Mouse (Mus musculus): Measurements from ENCODE around the gene Klk1b26. TPM values are rescaled to one million over a fixed set of nuclear protein-coding genes. Genes with fewer than 3 reads are reported as not detected.
"Not testable (repeated sequence)": the region's sequence is repeated elsewhere in the genome, so short reads cannot be mapped to it uniquely, and the experiment has no call there.

The Klk1b26 gene
- not detected in 2 replicates for polyA plus RNA-seq (2015; fragmentation: Nextera tagmentation; extraction: Ambion mirVana)

DNA sequence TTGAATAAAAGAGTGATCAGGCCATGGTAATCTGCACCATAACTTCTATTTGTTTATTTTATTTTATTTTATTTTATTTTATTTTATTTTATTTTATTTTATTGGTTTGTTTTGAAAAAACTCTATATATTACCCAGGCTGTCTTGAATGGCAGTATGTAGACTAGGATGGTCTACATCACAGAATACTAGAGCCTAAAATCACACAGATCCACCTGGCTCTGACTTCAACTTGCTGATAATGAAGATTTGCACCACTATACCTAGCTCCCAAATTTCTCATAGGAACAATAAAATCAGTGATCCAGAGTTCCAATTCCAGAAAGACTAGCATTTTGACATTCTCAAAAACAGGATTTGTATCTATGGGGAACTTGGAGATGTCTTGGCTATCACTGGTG lies at the start of gene Klk1b26:
Gene Klk1b26 (plus strand): TSS at position 301 of the 400 bp plus-strand sequence.
- not testable (repeated sequence) for H3K4me3 ChIP-seq (replicated peaks; ENCODE audit: low read depth, low read length); H3K9ac ChIP-seq (ENCODE audit: low read depth, low read length); DNase-seq (ENCODE audit: low spot score); ATAC-seq (replicated peaks; ENCODE audit: low FRiP score, low read depth); H3K4me2 ChIP-seq (ENCODE audit: low read length); H3K27me3 ChIP-seq (ENCODE audit: insufficient read depth, low read length); H3K9me3 ChIP-seq (replicated peaks; ENCODE audit: low read length); H3K27ac ChIP-seq; H3K36me3 ChIP-seq (ENCODE audit: insufficient read depth, low read length); H3K4me1 ChIP-seq (replicated peaks; ENCODE audit: insufficient read depth, low read length)

DNA sequence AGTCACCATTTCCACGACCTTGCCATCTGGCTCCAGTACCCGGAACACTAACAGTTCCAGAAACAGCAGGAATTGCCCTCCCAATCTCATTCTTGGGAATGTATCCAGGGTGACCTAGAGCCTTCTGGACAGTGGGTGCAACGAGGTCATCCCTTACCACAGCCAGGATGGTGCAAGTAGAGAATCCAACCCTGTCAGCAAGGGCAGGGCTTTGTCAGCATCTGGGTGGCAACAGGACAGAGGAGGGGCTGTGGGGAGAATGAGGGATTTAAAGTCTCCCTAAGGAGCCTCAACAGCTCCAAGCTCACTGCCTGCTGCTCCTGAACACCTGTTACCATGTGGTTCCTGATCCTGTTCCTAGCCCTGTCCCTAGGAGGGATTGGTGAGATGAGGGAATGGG lies 45.5 kb upstream of the Klk1b26 start, which contains the start of gene Klk1b1:
Gene Klk1b1 (plus strand): TSS at position 301 of the 400 bp plus-strand sequence.
- 65% methylated on average over 3 of the region's 3 CpGs for WGBS
- H3K36me3 ChIP-seq (ENCODE audit: insufficient read depth, low read length), result no peaks in the 10 kb centered on the region
- no peak for TF ChIP-seq CTCF (IDR thresholded peaks at IDR 0.05; ENCODE audit: low read depth)
- H3K4me1 ChIP-seq (replicated peaks; ENCODE audit: insufficient read depth, low read length), result no peaks in the 10 kb centered on the region
- no peak within 1 kb of the TSS for H3K4me3 ChIP-seq (replicated peaks; ENCODE audit: low read depth, low read length)
- no peak within 1 kb of the TSS for H3K4me2 ChIP-seq (ENCODE audit: low read length)
- no peak within 1 kb of the TSS for H3K9ac ChIP-seq (ENCODE audit: low read depth, low read length)
- DNase-seq (ENCODE audit: low spot score) (no peak), ATAC-seq (replicated peaks; ENCODE audit: low FRiP score, low read depth) (no peak)
- no peaks in the 10 kb centered on the region for H3K27me3 ChIP-seq (ENCODE audit: insufficient read depth, low read length)
- no peak within 1 kb of the TSS for H3K27ac ChIP-seq
- H3K9me3 ChIP-seq (replicated peaks; ENCODE audit: low read length), result no peaks in the 10 kb centered on the region

DNA sequence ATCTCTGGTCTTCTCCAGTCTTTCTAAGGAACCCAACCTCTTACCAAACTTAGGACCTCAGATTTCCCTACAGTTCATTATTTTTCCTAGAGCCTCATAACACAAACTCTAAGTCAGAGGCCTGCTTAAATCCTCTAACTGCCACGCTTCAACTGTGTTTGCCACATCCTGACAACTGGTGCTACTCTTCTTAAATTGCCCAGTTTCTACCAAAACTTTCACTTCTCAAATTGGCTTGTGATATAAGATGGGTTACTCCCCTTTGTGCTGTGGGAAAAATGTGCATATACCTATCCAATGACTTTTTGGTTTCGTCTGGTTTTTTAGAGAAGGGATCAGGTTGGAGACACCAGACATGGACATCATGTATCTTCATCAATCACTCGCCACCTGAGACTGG lies 44.9 kb upstream of the Klk1b26 start:
- Histone ChIP-seq H3K27me3 (ENCODE audit: insufficient read depth, low read length) (no peaks in the 10 kb centered on the region), H3K9ac (ENCODE audit: low read depth, low read length) (no peak overlapping the region), H3K4me1 (replicated peaks; ENCODE audit: insufficient read depth, low read length) (no peaks in the 10 kb centered on the region), H3K4me2 (ENCODE audit: low read length) (no peak overlapping the region), H3K4me3 (replicated peaks; ENCODE audit: low read depth, low read length) (no peak overlapping the region), H3K9me3 (replicated peaks; ENCODE audit: low read length) (no peaks in the 10 kb centered on the region), H3K27ac (no peak overlapping the region), H3K36me3 (ENCODE audit: insufficient read depth, low read length) (no peaks in the 10 kb centered on the region)
- DNase-seq (ENCODE audit: low spot score) (no peak), ATAC-seq (replicated peaks; ENCODE audit: low FRiP score, low read depth) (no peak)
- WGBS, result 75% methylated on average over 3 of the region's 3 CpGs
- TF ChIP-seq CTCF (IDR thresholded peaks at IDR 0.05; ENCODE audit: low read depth), result no peak

DNA sequence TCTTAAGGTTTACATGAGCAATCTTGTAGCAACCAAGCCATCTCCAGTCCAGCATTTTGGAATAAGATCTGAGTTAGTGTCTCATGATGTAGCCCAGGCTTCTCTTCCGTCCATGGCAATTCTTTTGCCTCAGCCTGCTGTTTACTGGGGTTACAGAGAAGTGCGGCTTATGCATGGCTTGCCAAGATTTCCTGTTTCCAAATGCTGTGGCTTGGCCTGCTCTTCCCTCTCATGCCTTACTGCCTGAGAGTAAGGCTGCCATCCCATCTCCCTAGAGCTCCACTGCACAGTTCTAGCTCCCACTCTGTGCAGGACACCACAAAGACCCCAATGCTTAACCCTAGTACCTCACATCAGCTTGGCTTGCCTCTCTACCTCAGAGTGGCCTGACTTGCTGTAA lies 44.4 kb upstream of the Klk1b26 start:
- H3K36me3 ChIP-seq (ENCODE audit: insufficient read depth, low read length), result no peaks in the 10 kb centered on the region
- no peak overlapping the region for H3K9ac ChIP-seq (ENCODE audit: low read depth, low read length)
- H3K27ac ChIP-seq, result no peak overlapping the region
- no peak overlapping the region for H3K4me3 ChIP-seq (replicated peaks; ENCODE audit: low read depth, low read length)
- no peaks in the 10 kb centered on the region for H3K4me1 ChIP-seq (replicated peaks; ENCODE audit: insufficient read depth, low read length)
- DNase-seq (ENCODE audit: low spot score) (no peak), ATAC-seq (replicated peaks; ENCODE audit: low FRiP score, low read depth) (no peak)
- 87% methylated on average over 2 of the region's 2 CpGs for WGBS
- TF ChIP-seq CTCF (IDR thresholded peaks at IDR 0.05; ENCODE audit: low read depth), result no peak
- H3K27me3 ChIP-seq (ENCODE audit: insufficient read depth, low read length), result no peaks in the 10 kb centered on the region
- no peaks in the 10 kb centered on the region for H3K9me3 ChIP-seq (replicated peaks; ENCODE audit: low read length)
- no peak overlapping the region for H3K4me2 ChIP-seq (ENCODE audit: low read length)

DNA sequence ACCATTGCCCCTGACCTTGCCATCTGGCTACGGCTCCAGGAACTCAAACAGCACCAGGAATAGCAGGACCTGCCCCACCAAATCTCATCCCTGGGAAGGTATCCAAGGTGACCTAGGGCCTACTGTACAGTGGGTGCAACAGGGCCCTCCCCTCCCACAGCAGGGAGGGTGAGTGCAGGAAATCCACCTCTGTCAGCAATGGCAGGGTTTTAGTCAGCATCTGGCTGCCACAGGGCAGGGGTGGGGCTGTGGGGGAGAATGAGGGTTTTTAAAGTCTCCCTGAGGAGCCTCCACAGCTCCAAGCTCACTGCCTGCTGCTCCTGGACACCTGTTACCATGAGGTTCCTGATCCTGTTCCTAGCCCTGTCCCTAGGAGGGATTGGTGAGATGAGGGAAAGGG lies 36.2 kb upstream of the Klk1b26 start, which contains the start of gene Klk1b9:
Gene Klk1b9 (plus strand): TSS at position 301 of the 400 bp plus-strand sequence.
- 77% methylated on average over 1 of the region's 1 CpGs for WGBS
- H3K36me3 ChIP-seq (ENCODE audit: insufficient read depth, low read length); H3K4me1 ChIP-seq (replicated peaks; ENCODE audit: insufficient read depth, low read length); H3K27me3 ChIP-seq (ENCODE audit: insufficient read depth, low read length); H3K9ac ChIP-seq (ENCODE audit: low read depth, low read length); DNase-seq (ENCODE audit: low spot score); H3K27ac ChIP-seq; ATAC-seq (replicated peaks; ENCODE audit: low FRiP score, low read depth); H3K9me3 ChIP-seq (replicated peaks; ENCODE audit: low read length); H3K4me2 ChIP-seq (ENCODE audit: low read length); H3K4me3 ChIP-seq (replicated peaks; ENCODE audit: low read depth, low read length): not testable (repeated sequence)

DNA sequence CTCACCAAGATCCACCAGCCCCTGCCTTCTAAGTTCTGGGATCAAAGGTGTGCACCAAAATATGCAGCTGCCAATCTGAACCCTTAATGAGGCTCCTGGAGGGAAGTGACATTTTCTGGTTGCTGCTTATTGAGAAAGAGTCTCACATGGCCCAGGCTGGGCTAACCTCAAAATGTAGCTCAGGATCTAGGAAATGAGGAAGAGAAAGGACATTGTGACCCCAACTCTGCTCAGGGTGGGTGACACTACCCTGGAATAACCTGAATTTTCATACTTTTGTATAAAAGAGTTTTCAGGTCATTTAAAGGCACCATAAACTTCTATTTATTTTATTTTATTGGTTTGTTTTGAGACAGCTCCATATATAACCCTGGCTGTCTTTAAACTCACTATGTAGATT lies 26.3 kb upstream of the Klk1b26 start:
- no peak overlapping the region for H3K4me2 ChIP-seq (ENCODE audit: low read length)
- H3K4me1 ChIP-seq (replicated peaks; ENCODE audit: insufficient read depth, low read length), result no peaks in the 10 kb centered on the region
- no peak overlapping the region for H3K27ac ChIP-seq
- H3K27me3 ChIP-seq (ENCODE audit: insufficient read depth, low read length), result no peaks in the 10 kb centered on the region
- H3K4me3 ChIP-seq (replicated peaks; ENCODE audit: low read depth, low read length), result no peak overlapping the region
- H3K9ac ChIP-seq (ENCODE audit: low read depth, low read length), result no peak overlapping the region
- no peaks in the 10 kb centered on the region for H3K9me3 ChIP-seq (replicated peaks; ENCODE audit: low read length)
- DNase-seq (ENCODE audit: low spot score) (no peak), ATAC-seq (replicated peaks; ENCODE audit: low FRiP score, low read depth) (no peak)
- H3K36me3 ChIP-seq (ENCODE audit: insufficient read depth, low read length), result no peaks in the 10 kb centered on the region
- TF ChIP-seq CTCF (IDR thresholded peaks at IDR 0.05; ENCODE audit: low read depth), result no peak

DNA sequence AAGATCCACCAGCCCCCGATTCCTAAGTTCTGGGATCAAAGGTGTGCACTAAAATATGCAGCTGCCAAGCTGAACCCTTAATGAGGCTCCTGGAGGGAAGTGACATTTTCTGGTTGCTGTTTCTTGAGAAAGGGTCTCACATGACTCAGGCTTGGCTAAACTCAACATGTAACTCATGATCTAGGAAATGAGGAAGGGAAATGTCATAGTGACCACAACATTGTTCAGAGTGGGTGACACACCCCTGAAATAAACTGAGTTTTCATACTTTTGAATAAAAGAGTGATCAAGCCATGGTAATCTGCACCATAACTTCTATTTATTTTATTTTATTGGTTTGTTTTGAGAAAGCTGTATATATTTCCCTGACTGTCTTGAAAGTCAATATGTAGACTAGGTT lies 17.1 kb upstream of the Klk1b26 start:
- H3K4me2 ChIP-seq (ENCODE audit: low read length), result not testable (repeated sequence)

DNA sequence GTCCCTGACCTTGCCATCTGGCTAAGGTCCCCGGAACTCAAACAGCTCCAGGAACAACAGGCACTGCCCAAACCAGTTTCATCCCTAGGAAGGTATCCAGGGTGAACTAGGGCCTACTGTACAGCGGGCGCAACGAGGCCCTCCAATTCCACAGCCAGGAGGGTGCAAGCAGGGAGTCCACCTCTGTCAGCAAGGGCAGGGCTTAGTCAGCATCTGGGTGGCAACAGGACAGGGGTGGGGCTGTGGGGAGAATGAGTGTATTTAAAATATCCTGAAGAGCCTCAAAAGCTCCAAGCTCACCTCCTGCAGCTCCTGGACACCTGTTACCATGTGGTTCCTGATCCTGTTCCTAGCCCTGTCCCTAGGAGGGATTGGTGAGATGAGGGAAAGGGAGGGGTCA lies 16.4 kb upstream of the Klk1b26 start, which contains the start of gene Klk1b11:
Gene Klk1b11 (plus strand): TSS at position 301 of the 400 bp plus-strand sequence.
- H3K9me3 ChIP-seq (replicated peaks; ENCODE audit: low read length); ATAC-seq (replicated peaks; ENCODE audit: low FRiP score, low read depth); H3K36me3 ChIP-seq (ENCODE audit: insufficient read depth, low read length); H3K9ac ChIP-seq (ENCODE audit: low read depth, low read length); DNase-seq (ENCODE audit: low spot score); H3K27me3 ChIP-seq (ENCODE audit: insufficient read depth, low read length); H3K27ac ChIP-seq; H3K4me2 ChIP-seq (ENCODE audit: low read length); H3K4me3 ChIP-seq (replicated peaks; ENCODE audit: low read depth, low read length); H3K4me1 ChIP-seq (replicated peaks; ENCODE audit: insufficient read depth, low read length): not testable (repeated sequence)
- WGBS, result 83% methylated on average over 4 of the region's 4 CpGs

More for the DNA sequence above, 17.1 kb upstream of the Klk1b26 start:
- not testable (repeated sequence) for H3K9ac ChIP-seq (ENCODE audit: low read depth, low read length); ATAC-seq (replicated peaks; ENCODE audit: low FRiP score, low read depth); H3K36me3 ChIP-seq (ENCODE audit: insufficient read depth, low read length); H3K27ac ChIP-seq; H3K4me1 ChIP-seq (replicated peaks; ENCODE audit: insufficient read depth, low read length); H3K27me3 ChIP-seq (ENCODE audit: insufficient read depth, low read length); H3K4me3 ChIP-seq (replicated peaks; ENCODE audit: low read depth, low read length); DNase-seq (ENCODE audit: low spot score); H3K9me3 ChIP-seq (replicated peaks; ENCODE audit: low read length)
- whole genome bisulfite sequencing, result 44% methylated on average over 1 of the region's 1 CpGs
